Mouse (Mus musculus): ENCODE data around the gene Rsf1. TPM values are rescaled to one million over a fixed set of nuclear protein-coding genes. Genes with fewer than 3 reads are reported as not detected.

The Rsf1 gene
- polyA plus RNA-seq, 1 experiment, result 0.68 TPM

- H3K4me1 ChIP-seq (ENCODE audit: control insufficient read depth), result peaks cover 62% of the 10 kb centered on the region
- no peak overlapping the region for H3K4me3 ChIP-seq (replicated peaks)
These were observed 161.3 kb downstream of the Rsf1 start for GRCm38 (mm10) chr7:97740948-97741347.

GRCm38 (mm10) chr7:97741756-97742291, 162.1 kb downstream of the Rsf1 start:
- Histone ChIP-seq H3K4me3 (replicated peaks) (no peak overlapping the region), H3K36me3 (ENCODE audit: control insufficient read depth) (no peaks in the 10 kb centered on the region), H3K27me3 (ENCODE audit: control insufficient read depth) (no peaks in the 10 kb centered on the region), H3K9me3 (ENCODE audit: control insufficient read depth, low read length) (no peaks in the 10 kb centered on the region), H3K4me1 (ENCODE audit: control insufficient read depth) (peaks cover 63% of the 10 kb centered on the region)
- TF ChIP-seq GATA1 (IDR thresholded peaks at IDR 0.05; ENCODE audit: low read length) (no peak), TAL1 (IDR thresholded peaks at IDR 0.05; ENCODE audit: low read length) (no peak)

More at GRCm38 (mm10) chr7:97740948-97741347, 161.3 kb downstream of the Rsf1 start:
- H3K27me3 ChIP-seq (ENCODE audit: control insufficient read depth), result no peaks in the 10 kb centered on the region
- no peaks in the 10 kb centered on the region for H3K9me3 ChIP-seq (ENCODE audit: control insufficient read depth, low read length)
- no peaks in the 10 kb centered on the region for H3K36me3 ChIP-seq (ENCODE audit: control insufficient read depth)
- no peak for TF ChIP-seq GATA1 (IDR thresholded peaks at IDR 0.05; ENCODE audit: low read length)
- TF ChIP-seq TAL1 (IDR thresholded peaks at IDR 0.05; ENCODE audit: low read length), result no peak

Other genes starting within 250 kb of the Rsf1 start
- gene Usp35, start 247.9 kb upstream of the Rsf1 start, polyA plus RNA-seq (2012), result 0.02 TPM in 1 of 2 replicates, not detected in the other
- not detected in 2 replicates for gene Kctd21, start 247.6 kb upstream of the Rsf1 start, polyA plus RNA-seq (2012)
- gene Alg8, start 208.3 kb upstream of the Rsf1 start, polyA plus RNA-seq (2012), result 0.06 and 0.10 TPM in 2 replicates
- 14.7 and 15.6 TPM in 2 replicates for gene Ndufc2, start 179.9 kb upstream of the Rsf1 start, polyA plus RNA-seq (2012)
- gene Thrsp, start 162.2 kb upstream of the Rsf1 start, polyA plus RNA-seq (2012), result not detected in 2 replicates
- 2.1 and 2.7 TPM in 2 replicates for gene Kctd14, start 128.6 kb upstream of the Rsf1 start, polyA plus RNA-seq (2012)
- gene Ints4, start 98.9 kb upstream of the Rsf1 start, polyA plus RNA-seq (2012), result 0.58 and 1.1 TPM in 2 replicates
- 0.17 and 0.63 TPM in 2 replicates for gene Aamdc, start 392 bp upstream of the Rsf1 start, polyA plus RNA-seq (2012)
- gene Clns1a, start 116.7 kb downstream of the Rsf1 start, polyA plus RNA-seq (2012), result 1.3 and 1.4 TPM in 2 replicates
- gene Aqp11, start 158.4 kb downstream of the Rsf1 start, polyA plus RNA-seq (2012), result 0.13 and 0.27 TPM in 2 replicates
- 0.06 and 0.08 TPM in 2 replicates for gene Pak1, start 208.7 kb downstream of the Rsf1 start, polyA plus RNA-seq (2012)